Mouse (Mus musculus): ENCODE measurements around the gene Supt5. TPM values are rescaled to one million over a fixed set of nuclear protein-coding genes. Genes with fewer than 3 reads are reported as not detected.
A peak's percentile ranks its signal among the peaks of the same experiment; 100 is the strongest.

The Supt5 gene
- polyA plus RNA-seq, 1 experiment from 2014 or later = 77.1 TPM

- no peak overlapping the region for H3K4me3 ChIP-seq (ENCODE audit: low read depth, low read length)
- H3K27ac ChIP-seq (ENCODE audit: low read depth, low read length) = no peak overlapping the region
- ATAC-seq (ENCODE audit: low read depth) = no peak
- H3K4me2 ChIP-seq (ENCODE audit: low read depth, low read length) = no peak overlapping the region
- no peaks in the 10 kb centered on the region for H3K4me1 ChIP-seq (ENCODE audit: control insufficient read depth, insufficient read depth, low read length)
- H3K36me3 ChIP-seq (ENCODE audit: control insufficient read depth, insufficient read depth, low read length) = peaks cover 90% of the 10 kb centered on the region
- no peak overlapping the region for H3K9ac ChIP-seq (replicated peaks; ENCODE audit: low read depth, low read length)
- H3K9me3 ChIP-seq (ENCODE audit: control insufficient read depth, low read length) = no peaks in the 10 kb centered on the region
- no peaks in the 10 kb centered on the region for H3K27me3 ChIP-seq (ENCODE audit: control insufficient read depth, insufficient read depth, low read length)
- WGBS = 93% methylated on average over 17 of the region's 17 CpGs
These were observed 19.8 kb downstream of the Supt5 start for GRCm38 (mm10) chr7:28318714-28319113.

DNA sequence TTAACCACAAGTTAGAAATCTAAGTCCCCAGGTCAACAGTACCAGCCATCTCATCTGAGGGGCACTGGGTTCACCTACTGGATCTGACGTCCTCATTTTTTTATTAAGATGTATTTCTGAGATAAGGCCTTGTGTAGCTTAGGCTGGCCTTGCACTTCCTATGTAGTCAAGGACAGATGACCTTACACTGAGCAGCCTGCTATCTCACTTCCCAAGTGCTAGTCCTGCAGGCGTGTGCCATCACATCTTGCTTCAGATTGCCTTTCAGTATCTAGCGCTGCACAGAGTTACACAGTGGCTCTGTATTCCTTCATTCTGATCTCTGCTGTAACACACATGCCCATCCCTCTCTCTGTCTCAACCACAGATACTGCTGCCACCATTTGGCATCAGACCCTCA lies 20.5 kb downstream of the Supt5 start:
- no peak overlapping the region for H3K4me2 ChIP-seq (ENCODE audit: low read depth, low read length)
- no peak overlapping the region for H3K9ac ChIP-seq (replicated peaks; ENCODE audit: low read depth, low read length)
- ATAC-seq (ENCODE audit: low read depth) = no peak
- H3K4me3 ChIP-seq (ENCODE audit: low read depth, low read length) = no peak overlapping the region
- H3K4me1 ChIP-seq (ENCODE audit: control insufficient read depth, insufficient read depth, low read length) = no peaks in the 10 kb centered on the region
- no peak overlapping the region for H3K27ac ChIP-seq (ENCODE audit: low read depth, low read length)
- H3K27me3 ChIP-seq (ENCODE audit: control insufficient read depth, insufficient read depth, low read length) = no peaks in the 10 kb centered on the region
- 87% methylated on average over 3 of the region's 3 CpGs for WGBS
- H3K36me3 ChIP-seq (ENCODE audit: control insufficient read depth, insufficient read depth, low read length) = peaks cover 83% of the 10 kb centered on the region
- H3K9me3 ChIP-seq (ENCODE audit: control insufficient read depth, low read length) = no peaks in the 10 kb centered on the region

GRCm38 (mm10) chr7:28311926-28312543 lies 26.5 kb downstream of the Supt5 start, which contains the start of gene Timm50:
TSS of gene Timm50 (minus strand) at chr7:28312072.
- peak within 1 kb of the TSS; percentile 91 for H3K4me2 ChIP-seq (ENCODE audit: low read depth, low read length)
- no peaks in the 10 kb centered on the region for H3K27me3 ChIP-seq (ENCODE audit: control insufficient read depth, insufficient read depth, low read length)
- H3K9ac ChIP-seq (replicated peaks; ENCODE audit: low read depth, low read length) = peak within 1 kb of the TSS; percentile 82
- peaks cover 7% of the 10 kb centered on the region for H3K4me1 ChIP-seq (ENCODE audit: control insufficient read depth, insufficient read depth, low read length)
- H3K36me3 ChIP-seq (ENCODE audit: control insufficient read depth, insufficient read depth, low read length) = peaks cover 48% of the 10 kb centered on the region
- peak within 1 kb of the TSS; percentile 75 for H3K27ac ChIP-seq (ENCODE audit: low read depth, low read length)
- WGBS = under 1% methylated on average over 43 of the region's 45 CpGs
- ATAC-seq (ENCODE audit: low read depth) = peak; percentile 97
- H3K4me3 ChIP-seq (ENCODE audit: low read depth, low read length) = peak within 1 kb of the TSS; percentile 91
- H3K9me3 ChIP-seq (ENCODE audit: control insufficient read depth, low read length) = no peaks in the 10 kb centered on the region

DNA sequence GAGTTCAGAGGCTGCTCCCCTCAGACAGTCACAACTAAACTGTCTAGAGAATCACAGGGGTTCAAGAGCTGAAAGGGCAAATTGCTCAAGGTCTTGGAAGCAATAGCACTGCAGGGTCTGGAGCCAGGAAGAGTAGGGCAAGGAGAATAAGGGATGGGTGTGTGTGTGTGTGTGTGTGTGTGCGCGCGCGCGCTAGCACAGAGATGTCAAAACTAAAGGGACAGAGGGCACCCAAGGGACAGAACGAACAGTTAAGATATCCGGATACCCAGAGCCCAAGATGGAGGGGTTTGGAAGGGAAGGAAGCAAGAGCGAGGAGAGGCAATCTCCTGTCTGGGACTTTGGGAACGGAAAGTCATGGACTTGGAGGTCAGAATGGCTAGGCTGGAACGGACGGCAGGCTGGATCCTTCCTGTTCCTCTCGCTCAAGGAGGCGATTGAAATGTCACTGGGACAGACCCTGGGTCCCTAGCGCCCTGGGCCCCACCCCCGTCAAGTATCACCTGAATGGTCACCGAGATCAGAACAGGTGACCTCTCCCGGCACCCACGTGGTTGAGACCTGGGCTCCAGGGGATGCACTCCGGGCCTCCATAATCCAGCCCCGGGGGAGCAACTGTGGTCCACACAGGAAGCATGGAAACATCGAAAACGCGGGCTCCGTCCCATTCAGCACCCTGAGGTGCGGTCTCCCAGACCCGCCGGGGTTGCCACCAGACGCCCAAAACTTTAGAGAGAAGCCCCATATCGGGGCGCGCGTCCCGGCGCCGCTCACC lies 27.2 kb downstream of the Supt5 start:
- H3K27ac ChIP-seq (ENCODE audit: low read depth, low read length) = peak overlapping the region; percentile 75
- H3K27me3 ChIP-seq (ENCODE audit: control insufficient read depth, insufficient read depth, low read length) = no peaks in the 10 kb centered on the region
- peak overlapping the region; percentile 82 for H3K9ac ChIP-seq (replicated peaks; ENCODE audit: low read depth, low read length)
- H3K4me1 ChIP-seq (ENCODE audit: control insufficient read depth, insufficient read depth, low read length) = peaks cover 7% of the 10 kb centered on the region
- H3K4me3 ChIP-seq (ENCODE audit: low read depth, low read length) = peak overlapping the region; percentile 91
- ATAC-seq (ENCODE audit: low read depth) = peak; percentile 65
- peaks cover 48% of the 10 kb centered on the region for H3K36me3 ChIP-seq (ENCODE audit: control insufficient read depth, insufficient read depth, low read length)
- 4% methylated on average over 35 of the region's 35 CpGs for WGBS
- no peaks in the 10 kb centered on the region for H3K9me3 ChIP-seq (ENCODE audit: control insufficient read depth, low read length)
- peak overlapping the region; percentile 91 for H3K4me2 ChIP-seq (ENCODE audit: low read depth, low read length)

GRCm38 (mm10) chr7:28309737-28310136 lies 28.8 kb downstream of the Supt5 start:
- Histone ChIP-seq H3K27ac (ENCODE audit: low read depth, low read length) (no peak overlapping the region), H3K4me1 (ENCODE audit: control insufficient read depth, insufficient read depth, low read length) (peaks cover 7% of the 10 kb centered on the region), H3K9ac (replicated peaks; ENCODE audit: low read depth, low read length) (no peak overlapping the region), H3K27me3 (ENCODE audit: control insufficient read depth, insufficient read depth, low read length) (no peaks in the 10 kb centered on the region), H3K36me3 (ENCODE audit: control insufficient read depth, insufficient read depth, low read length) (peaks cover 48% of the 10 kb centered on the region), H3K4me2 (ENCODE audit: low read depth, low read length) (no peak overlapping the region), H3K9me3 (ENCODE audit: control insufficient read depth, low read length) (no peaks in the 10 kb centered on the region), H3K4me3 (ENCODE audit: low read depth, low read length) (no peak overlapping the region)
- WGBS = 30% methylated on average over 9 of the region's 9 CpGs
- no peak for ATAC-seq (ENCODE audit: low read depth)

- no peaks in the 10 kb centered on the region for H3K9me3 ChIP-seq (ENCODE audit: control insufficient read depth, low read length)
- H3K27me3 ChIP-seq (ENCODE audit: control insufficient read depth, insufficient read depth, low read length) = no peaks in the 10 kb centered on the region
- H3K9ac ChIP-seq (replicated peaks; ENCODE audit: low read depth, low read length) = no peak overlapping the region
- peaks cover 9% of the 10 kb centered on the region for H3K4me1 ChIP-seq (ENCODE audit: control insufficient read depth, insufficient read depth, low read length)
- no peak overlapping the region for H3K27ac ChIP-seq (ENCODE audit: low read depth, low read length)
- H3K4me2 ChIP-seq (ENCODE audit: low read depth, low read length) = no peak overlapping the region
- no peak overlapping the region for H3K4me3 ChIP-seq (ENCODE audit: low read depth, low read length)
- ATAC-seq (ENCODE audit: low read depth) = no peak
- 93% methylated on average over 8 of the region's 8 CpGs for WGBS
- peaks cover 44% of the 10 kb centered on the region for H3K36me3 ChIP-seq (ENCODE audit: control insufficient read depth, insufficient read depth, low read length)
These were observed 32.3 kb downstream of the Supt5 start for GRCm38 (mm10) chr7:28306216-28306615.

- Histone ChIP-seq H3K9me3 (ENCODE audit: control insufficient read depth, low read length) (no peaks in the 10 kb centered on the region), H3K4me1 (ENCODE audit: control insufficient read depth, insufficient read depth, low read length) (peaks cover 3% of the 10 kb centered on the region; the same call in 1 of the 2 replicates), H3K27me3 (ENCODE audit: control insufficient read depth, insufficient read depth, low read length) (no peaks in the 10 kb centered on the region), H3K9ac (replicated peaks; ENCODE audit: low read depth, low read length) (no peak overlapping the region), H3K36me3 (ENCODE audit: control insufficient read depth, insufficient read depth, low read length) (peaks cover 44% of the 10 kb centered on the region), H3K4me2 (ENCODE audit: low read depth, low read length) (no peak overlapping the region), H3K27ac (ENCODE audit: low read depth, low read length) (no peak overlapping the region), H3K4me3 (ENCODE audit: low read depth, low read length) (no peak overlapping the region)
- ATAC-seq (ENCODE audit: low read depth) = no peak
- WGBS = 86% methylated on average over 10 of the region's 10 CpGs
These were observed 32.9 kb downstream of the Supt5 start for GRCm38 (mm10) chr7:28305641-28306040.

GRCm38 (mm10) chr7:28301616-28302433 lies 36.7 kb downstream of the Supt5 start, which contains the start of gene Dll3:
TSS of gene Dll3 (minus strand) at chr7:28302238.
- WGBS = under 1% methylated on average over 30 of the region's 30 CpGs
- peak within 1 kb of the TSS; percentile 64 for H3K4me2 ChIP-seq (ENCODE audit: low read depth, low read length)
- H3K9ac ChIP-seq (replicated peaks; ENCODE audit: low read depth, low read length) = peak within 1 kb of the TSS; percentile 68
- peak within 1 kb of the TSS; percentile 33 for H3K4me3 ChIP-seq (ENCODE audit: low read depth, low read length)
- H3K4me1 ChIP-seq (ENCODE audit: control insufficient read depth, insufficient read depth, low read length) = 0 out of 2 replicates have a peak, but pooled peaks cover 3% of the 10 kb centered on the region
- ATAC-seq (ENCODE audit: low read depth) = peak; percentile 74
- no peaks in the 10 kb centered on the region for H3K9me3 ChIP-seq (ENCODE audit: control insufficient read depth, low read length)
- H3K27me3 ChIP-seq (ENCODE audit: control insufficient read depth, insufficient read depth, low read length) = no peaks in the 10 kb centered on the region
- peak within 1 kb of the TSS; percentile 56; the same call in 1 of the 2 replicates for H3K27ac ChIP-seq (ENCODE audit: low read depth, low read length)
- H3K36me3 ChIP-seq (ENCODE audit: control insufficient read depth, insufficient read depth, low read length) = peaks cover 20% of the 10 kb centered on the region

All from neural tube, embryonic 14.5 days (tissue).